Mouse (Mus musculus) hindbrain, embryonic 12.5 days (tissue): ENCODE results near the gene Adamts20. TPM values are rescaled to one million over a fixed set of nuclear protein-coding genes. Genes with fewer than 3 reads are reported as not detected.

Experiments used
- ATAC-seq: fragments of 200-750 bp; cut with Nextera tagmentation; 2 replicates; pipeline ENCODE4 v1.8.0; 2017; ENCODE audit warnings: moderate TSS enrichment; ENCODE audit not compliant: low FRiP score
- H3K27ac ChIP-seq: fragments of 300-500 bp; sonication (generic); 2 replicates; pipeline ENCODE4 v1.5.1; 2016; ENCODE audit warnings: mild to moderate bottlenecking
- H3K27me3 ChIP-seq: fragments of 300-500 bp; sonication (generic); 2 replicates; pipeline ENCODE4 v1.6.1; 2016; ENCODE audit warnings: mild to moderate bottlenecking
- H3K36me3 ChIP-seq: fragments of 300-500 bp; sonication (generic); 2 replicates; pipeline ENCODE4 v1.6.1; 2016; ENCODE audit warnings: mild to moderate bottlenecking
- H3K4me1 ChIP-seq: fragments of 300-500 bp; sonication (generic); 2 replicates; pipeline ENCODE4 v1.6.1; 2016
- H3K4me2 ChIP-seq: fragments of 300-500 bp; sonication (generic); replicated peaks from 2 replicates; pipeline ENCODE4 v1.6.1; 2016; ENCODE audit warnings: mild to moderate bottlenecking
- H3K4me3 ChIP-seq: fragments of 300-500 bp; sonication (generic); 2 replicates; pipeline ENCODE4 v1.5.1; 2016; ENCODE audit warnings: mild to moderate bottlenecking
- H3K9ac ChIP-seq: fragments of 300-500 bp; sonication (generic); 2 replicates; pipeline ENCODE4 v1.6.1; 2016; ENCODE audit warnings: mild to moderate bottlenecking, moderate library complexity
- H3K9me3 ChIP-seq: fragments of 300-500 bp; sonication (generic); replicated peaks from 2 replicates; pipeline ENCODE4 v1.6.1; 2016; ENCODE audit warnings: mild to moderate bottlenecking
- WGBS: fragments of 180-500 bp; shearing (Covaris S2); methylation state at CpG from one replicate; pipeline ENCODE4 v1.1.7; 2016; 5-methylcytosine and 5-hydroxymethylcytosine counted together
- polyA plus RNA-seq: library from polyadenylated mRNA; unstranded; fragments of >200 nt; fragmentation: Nextera tagmentation; extraction: Ambion mirVana; gene quantifications from 2 replicates; pipeline ENCODE4 v1.2.1, GENCODE M21; 2016

Adamts20 gene
- polyA plus RNA-seq, 1 experiment from 2014 or later = 4.6 TPM

DNA sequence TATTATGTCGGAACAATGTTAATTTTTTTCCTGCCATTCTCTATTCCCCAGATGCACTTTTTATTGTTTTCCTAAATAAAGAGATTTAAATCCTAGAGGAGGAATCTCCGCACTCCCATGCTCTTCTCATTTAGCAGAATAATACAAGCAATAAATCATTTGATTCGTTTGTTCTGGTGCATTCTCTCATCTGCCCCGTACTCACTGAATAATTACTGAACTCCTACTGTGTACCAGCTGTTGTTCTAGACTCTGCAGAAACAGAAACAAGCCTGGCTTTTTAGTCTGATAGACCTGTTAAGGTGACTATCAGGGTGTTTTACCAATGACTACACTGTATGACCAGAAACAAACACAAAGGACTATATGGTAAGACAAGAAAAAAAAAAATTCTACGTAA, 29.7 kb downstream of the Adamts20 start:
- 57% methylated on average over 5 of the region's 5 CpGs for WGBS
- Histone ChIP-seq H3K4me2 (no peak overlapping the region), H3K4me1 (no peaks in the 10 kb centered on the region), H3K27ac (no peak overlapping the region), H3K27me3 (no peaks in the 10 kb centered on the region), H3K36me3 (no peaks in the 10 kb centered on the region), H3K4me3 (no peak overlapping the region), H3K9ac (no peak overlapping the region), H3K9me3 (no peaks in the 10 kb centered on the region)
- ATAC-seq = no peak

- Histone ChIP-seq H3K27ac (no peak overlapping the region), H3K4me3 (no peak overlapping the region)
- 80% methylated on average over 14 of the region's 14 CpGs for WGBS
Measured at GRCm38 (mm10) chr15:94430681-94431405, 34.4 kb downstream of the Adamts20 start.

GRCm38 (mm10) chr15:94428726-94429125, 36.5 kb downstream of the Adamts20 start:
- Histone ChIP-seq H3K36me3 (no peaks in the 10 kb centered on the region), H3K27ac (no peak overlapping the region), H3K4me1 (no peaks in the 10 kb centered on the region), H3K27me3 (no peaks in the 10 kb centered on the region), H3K4me2 (no peak overlapping the region), H3K4me3 (no peak overlapping the region), H3K9me3 (no peaks in the 10 kb centered on the region), H3K9ac (no peak overlapping the region)
- no peak for ATAC-seq
- WGBS = 88% methylated on average over 4 of the region's 4 CpGs

More at GRCm38 (mm10) chr15:94430681-94431405, 34.4 kb downstream of the Adamts20 start:
- Histone ChIP-seq H3K36me3 (no peaks in the 10 kb centered on the region), H3K9me3 (no peaks in the 10 kb centered on the region), H3K9ac (no peak overlapping the region), H3K4me1 (no peaks in the 10 kb centered on the region), H3K27me3 (no peaks in the 10 kb centered on the region), H3K4me2 (no peak overlapping the region)
- no peak for ATAC-seq

DNA sequence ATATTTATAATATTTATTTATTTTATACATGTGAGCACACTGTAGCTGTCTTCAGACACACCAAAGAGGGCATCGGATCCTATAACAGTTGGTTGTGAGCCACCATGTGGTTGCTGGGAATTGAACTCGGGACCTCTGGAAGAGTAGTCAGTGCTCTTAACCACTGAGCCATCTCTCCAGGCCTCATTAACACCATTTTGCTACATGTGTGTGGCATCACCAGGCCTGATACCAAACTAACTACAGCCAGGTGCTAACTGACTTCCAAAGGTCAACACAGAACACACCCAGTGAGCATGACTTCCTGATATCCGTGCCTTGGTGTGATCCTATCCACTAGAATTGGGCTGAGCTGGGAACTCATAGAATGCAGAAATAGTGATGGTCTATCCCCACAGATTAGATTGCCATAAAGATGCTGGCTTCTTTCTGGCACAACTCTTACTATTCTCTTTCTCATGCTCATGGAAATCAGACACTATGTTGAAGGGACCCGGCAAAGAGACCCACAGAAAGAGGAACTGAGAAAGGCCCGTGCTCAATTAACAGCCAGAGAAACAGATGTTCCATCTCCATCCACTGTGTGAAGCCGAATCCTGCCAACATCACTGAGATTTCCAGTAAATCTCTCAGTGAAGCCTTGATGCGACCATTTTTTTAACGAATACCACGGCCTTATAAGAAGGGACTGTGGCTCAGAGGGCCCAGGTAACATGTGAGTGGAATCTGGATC, 37.6 kb downstream of the Adamts20 start:
- Histone ChIP-seq H3K27ac (no peak overlapping the region), H3K4me2 (no peak overlapping the region), H3K4me1 (no peaks in the 10 kb centered on the region), H3K4me3 (no peak overlapping the region), H3K9ac (no peak overlapping the region), H3K36me3 (no peaks in the 10 kb centered on the region), H3K9me3 (no peaks in the 10 kb centered on the region), H3K27me3 (no peaks in the 10 kb centered on the region)
- WGBS = 93% methylated on average over 9 of the region's 9 CpGs
- ATAC-seq = no peak

DNA sequence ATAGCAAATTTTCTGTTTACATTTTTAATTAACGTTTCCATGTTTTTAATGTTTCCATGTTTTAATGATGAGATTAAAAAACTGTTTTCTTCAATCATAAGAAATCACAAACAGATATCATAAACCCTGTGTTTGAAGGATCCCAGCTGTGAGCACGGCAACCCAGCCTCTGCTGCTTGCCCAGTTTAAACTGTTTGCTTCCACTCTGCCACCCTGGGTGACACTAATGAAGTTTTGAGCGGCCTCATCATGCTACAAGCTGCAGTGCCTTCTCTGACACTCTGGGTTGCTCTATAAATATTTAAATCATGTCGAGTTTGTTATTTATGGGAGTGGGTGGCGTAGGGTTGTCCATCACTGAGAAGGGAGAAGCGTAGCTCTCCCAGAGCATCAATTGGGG, 44.7 kb downstream of the Adamts20 start:
- H3K9ac ChIP-seq = no peak overlapping the region
- H3K4me2 ChIP-seq = no peak overlapping the region
- no peak overlapping the region for H3K27ac ChIP-seq
- H3K9me3 ChIP-seq = no peaks in the 10 kb centered on the region
- no peak overlapping the region for H3K4me3 ChIP-seq
- WGBS = 54% methylated on average over 6 of the region's 6 CpGs
- no peak for ATAC-seq
- no peaks in the 10 kb centered on the region for H3K36me3 ChIP-seq
- 0 out of 2 replicates have a peak, but pooled peaks cover 3% of the 10 kb centered on the region for H3K4me1 ChIP-seq
- no peaks in the 10 kb centered on the region for H3K27me3 ChIP-seq

- Histone ChIP-seq H3K9ac (no peak overlapping the region), H3K4me3 (no peak overlapping the region), H3K36me3 (no peaks in the 10 kb centered on the region), H3K4me1 (0 out of 2 replicates have a peak, but pooled peaks cover 3% of the 10 kb centered on the region), H3K27me3 (no peaks in the 10 kb centered on the region), H3K9me3 (no peaks in the 10 kb centered on the region), H3K4me2 (no peak overlapping the region), H3K27ac (no peak overlapping the region)
- WGBS = 93% methylated on average over 9 of the region's 9 CpGs
- ATAC-seq = no peak
Measured at GRCm38 (mm10) chr15:94419167-94419566, 46.1 kb downstream of the Adamts20 start.

GRCm38 (mm10) chr15:94418427-94418826, 46.8 kb downstream of the Adamts20 start:
- Histone ChIP-seq H3K4me3 (no peak overlapping the region), H3K9ac (no peak overlapping the region), H3K9me3 (no peaks in the 10 kb centered on the region), H3K27ac (no peak overlapping the region), H3K4me1 (0 out of 2 replicates have a peak, but pooled peaks cover 3% of the 10 kb centered on the region), H3K36me3 (no peaks in the 10 kb centered on the region), H3K4me2 (no peak overlapping the region), H3K27me3 (no peaks in the 10 kb centered on the region)
- 89% methylated on average over 5 of the region's 5 CpGs for WGBS
- ATAC-seq = no peak

DNA sequence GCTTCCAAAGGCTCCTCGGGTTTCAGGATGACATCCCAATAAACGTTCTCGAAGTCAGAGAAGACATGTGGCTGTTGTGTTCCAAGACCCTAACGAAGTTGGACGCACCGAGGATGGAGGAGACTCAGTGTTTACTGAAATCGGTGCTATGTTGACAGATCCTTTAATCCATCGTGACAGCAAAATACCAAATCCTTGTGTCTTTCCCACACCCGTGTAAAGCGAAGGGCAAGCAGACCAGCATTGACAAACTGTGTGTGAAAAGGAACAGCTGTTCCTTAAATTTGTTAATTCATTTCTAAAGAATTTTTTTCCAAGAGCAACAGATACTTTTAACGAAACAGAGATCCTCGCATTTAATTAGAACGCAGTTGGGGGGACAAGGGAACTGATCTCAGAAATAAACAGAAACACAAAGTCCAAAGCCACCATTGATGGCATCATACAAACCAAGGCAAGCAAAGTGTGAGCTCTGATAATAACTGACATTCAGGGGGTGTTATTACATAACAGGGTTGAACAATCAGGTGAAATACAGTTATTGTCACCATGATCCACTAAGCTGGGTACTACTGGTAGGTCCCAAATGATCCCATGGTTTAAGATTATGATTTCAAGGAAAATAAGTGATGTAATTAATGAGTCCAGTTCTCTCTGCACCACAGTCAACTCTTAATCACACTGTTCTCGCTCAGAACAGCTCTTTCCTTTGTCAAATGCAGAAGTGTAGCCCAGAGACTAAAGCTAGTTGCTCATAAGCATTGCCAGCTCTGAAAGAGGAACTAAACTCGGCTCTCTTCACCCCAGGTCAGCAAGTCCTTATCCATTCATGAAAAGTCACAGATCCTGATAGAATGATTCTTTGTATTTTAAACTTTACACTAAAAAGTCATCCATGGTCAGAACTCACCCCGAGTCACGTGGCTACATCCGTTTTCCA, 47.7 kb downstream of the Adamts20 start:
- Histone ChIP-seq H3K9ac (no peak overlapping the region), H3K4me1 (0 out of 2 replicates have a peak, but pooled peaks cover 3% of the 10 kb centered on the region), H3K4me2 (no peak overlapping the region), H3K27me3 (no peaks in the 10 kb centered on the region), H3K9me3 (no peaks in the 10 kb centered on the region), H3K36me3 (no peaks in the 10 kb centered on the region), H3K4me3 (no peak overlapping the region), H3K27ac (no peak overlapping the region)
- no peak for ATAC-seq
- 82% methylated on average over 18 of the region's 18 CpGs for WGBS

DNA sequence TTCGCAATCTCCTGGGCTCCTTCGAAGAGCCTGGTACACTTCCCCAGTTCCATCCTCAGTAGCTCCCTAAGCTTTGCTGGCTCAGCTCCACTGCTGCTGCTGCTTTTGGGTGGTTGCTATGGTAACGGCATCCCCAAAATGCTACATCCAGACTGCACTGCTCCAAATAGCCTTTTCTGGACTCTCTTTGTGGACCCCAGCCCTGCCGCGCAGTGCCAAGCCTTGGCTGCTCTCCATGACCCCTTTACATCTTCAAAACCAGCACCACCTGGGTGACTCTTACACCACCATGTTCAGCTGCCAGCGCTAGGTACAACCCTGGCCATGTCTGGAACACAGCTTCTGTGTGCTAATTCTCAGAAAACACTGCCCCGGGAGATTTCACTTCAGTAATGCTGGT, 55.4 kb downstream of the Adamts20 start:
- no peak overlapping the region for H3K9ac ChIP-seq
- H3K27ac ChIP-seq = no peak overlapping the region
- 68% methylated on average over 7 of the region's 7 CpGs for WGBS
- H3K4me3 ChIP-seq = no peak overlapping the region
- no peaks in the 10 kb centered on the region for H3K4me1 ChIP-seq
- H3K9me3 ChIP-seq = no peaks in the 10 kb centered on the region
- no peak for ATAC-seq
- H3K4me2 ChIP-seq = no peak overlapping the region
- H3K27me3 ChIP-seq = peaks cover 10% of the 10 kb centered on the region
- no peaks in the 10 kb centered on the region for H3K36me3 ChIP-seq

DNA sequence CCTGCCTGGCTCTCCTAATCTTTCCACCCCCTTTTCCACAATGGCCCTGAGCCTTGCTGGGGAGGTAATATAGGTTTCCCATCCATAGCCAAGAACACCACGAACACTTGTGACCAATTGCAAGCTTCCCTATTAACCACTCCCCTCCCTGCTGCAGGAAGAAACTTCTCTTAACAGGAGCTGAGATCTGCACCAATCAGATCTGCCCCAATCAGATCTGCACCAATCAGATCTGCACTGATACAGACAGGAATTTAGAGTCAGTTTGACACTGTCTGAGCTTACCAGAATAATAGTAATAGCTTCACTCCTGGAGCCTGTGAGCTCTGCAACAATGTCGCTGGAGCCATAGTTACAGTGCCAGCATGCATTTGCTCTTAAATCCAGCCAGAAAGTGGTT, 58.9 kb downstream of the Adamts20 start:
- Histone ChIP-seq H3K9me3 (no peaks in the 10 kb centered on the region), H3K4me2 (no peak overlapping the region), H3K4me1 (peaks cover 8% of the 10 kb centered on the region), H3K36me3 (no peaks in the 10 kb centered on the region), H3K27ac (no peak overlapping the region), H3K27me3 (peaks cover 34% of the 10 kb centered on the region), H3K4me3 (no peak overlapping the region), H3K9ac (no peak overlapping the region)
- WGBS = 24% methylated on average over 2 of the region's 2 CpGs
- no peak for ATAC-seq

DNA sequence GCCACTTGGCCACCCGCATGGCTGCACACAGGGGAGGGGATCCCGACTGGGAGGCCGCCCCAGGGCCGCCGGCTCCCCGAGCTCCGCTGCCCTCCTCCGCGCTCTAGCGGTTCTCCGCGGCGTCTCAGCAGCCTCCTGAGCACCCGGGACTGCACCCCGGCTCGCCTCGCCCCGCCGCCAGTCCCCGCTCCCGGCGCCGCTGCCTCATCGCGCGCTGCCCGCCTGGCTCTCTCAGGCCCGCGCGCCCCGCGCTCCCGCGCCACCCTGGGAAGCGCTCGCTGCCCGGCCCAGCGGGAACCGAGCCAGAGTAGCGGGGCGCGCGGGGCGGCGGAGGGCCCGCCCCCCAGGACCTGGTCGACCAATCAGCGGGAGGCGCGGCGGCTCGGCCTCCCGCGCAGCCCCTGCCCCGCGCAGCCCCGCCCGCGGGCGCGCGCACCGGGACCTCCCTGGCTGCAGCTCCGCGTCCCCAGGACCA, 61.1 kb downstream of the Adamts20 start:
- H3K4me3 ChIP-seq = peak overlapping the region; percentile 67
- peaks cover 33% of the 10 kb centered on the region for H3K27me3 ChIP-seq
- no peaks in the 10 kb centered on the region for H3K9me3 ChIP-seq
- H3K9ac ChIP-seq = peak overlapping the region; percentile 74
- WGBS = under 1% methylated on average over 42 of the region's 65 CpGs
- ATAC-seq = peak; percentile 94
- H3K27ac ChIP-seq = no peak overlapping the region
- peak overlapping the region; percentile 89 for H3K4me2 ChIP-seq
- H3K36me3 ChIP-seq = no peaks in the 10 kb centered on the region
- H3K4me1 ChIP-seq = peaks cover 8% of the 10 kb centered on the region
